Mouse (Mus musculus): ENCODE measurements around the gene Paqr8.

- TF ChIP-seq USF1 (IDR thresholded peaks at IDR 0.05; ENCODE audit: low read depth, low read length): no peak
- TF ChIP-seq ZNF384 (IDR thresholded peaks at IDR 0.05; ENCODE audit: low read depth, low read length): no peak
- TF ChIP-seq ZC3H11A (IDR thresholded peaks at IDR 0.05; ENCODE audit: low read depth, low read length): no peak
- no peak for TF ChIP-seq CTCF (IDR thresholded peaks at IDR 0.05 in 2 of 3, conservative IDR thresholded peaks at IDR 0.05 in 1 of 3; ENCODE audit: control insufficient read depth in 1 of 3, insufficient read depth in 1 of 3, low read depth in 2 of 3, low read length in 3 of 3, poor library complexity in 1 of 3, severe bottlenecking in 1 of 3)
- no peak for TF ChIP-seq JUND (IDR thresholded peaks at IDR 0.05; ENCODE audit: low read depth, low read length)
- no peak for TF ChIP-seq BHLHE40 (IDR thresholded peaks at IDR 0.05; ENCODE audit: borderline replicate concordance, low read depth, low read length)
- no peak for TF ChIP-seq TBP (IDR thresholded peaks at IDR 0.05; ENCODE audit: low read depth, low read length)
- no peak for TF ChIP-seq EP300 (IDR thresholded peaks at IDR 0.05; ENCODE audit: low read depth in 1 of 2, low read length in 2 of 2)
- no peak for TF ChIP-seq MAFK (IDR thresholded peaks at IDR 0.05; ENCODE audit: borderline replicate concordance, low read depth, low read length)
- no peak for TF ChIP-seq SMC3 (IDR thresholded peaks at IDR 0.05; ENCODE audit: low read depth, low read length)
These were observed 79.2 kb downstream of the Paqr8 start for GRCm38 (mm10) chr1:20969642-20970041.
